Mouse (Mus musculus): Measurements from ENCODE around the gene Cemip2.

Cemip2 gene

DNA sequence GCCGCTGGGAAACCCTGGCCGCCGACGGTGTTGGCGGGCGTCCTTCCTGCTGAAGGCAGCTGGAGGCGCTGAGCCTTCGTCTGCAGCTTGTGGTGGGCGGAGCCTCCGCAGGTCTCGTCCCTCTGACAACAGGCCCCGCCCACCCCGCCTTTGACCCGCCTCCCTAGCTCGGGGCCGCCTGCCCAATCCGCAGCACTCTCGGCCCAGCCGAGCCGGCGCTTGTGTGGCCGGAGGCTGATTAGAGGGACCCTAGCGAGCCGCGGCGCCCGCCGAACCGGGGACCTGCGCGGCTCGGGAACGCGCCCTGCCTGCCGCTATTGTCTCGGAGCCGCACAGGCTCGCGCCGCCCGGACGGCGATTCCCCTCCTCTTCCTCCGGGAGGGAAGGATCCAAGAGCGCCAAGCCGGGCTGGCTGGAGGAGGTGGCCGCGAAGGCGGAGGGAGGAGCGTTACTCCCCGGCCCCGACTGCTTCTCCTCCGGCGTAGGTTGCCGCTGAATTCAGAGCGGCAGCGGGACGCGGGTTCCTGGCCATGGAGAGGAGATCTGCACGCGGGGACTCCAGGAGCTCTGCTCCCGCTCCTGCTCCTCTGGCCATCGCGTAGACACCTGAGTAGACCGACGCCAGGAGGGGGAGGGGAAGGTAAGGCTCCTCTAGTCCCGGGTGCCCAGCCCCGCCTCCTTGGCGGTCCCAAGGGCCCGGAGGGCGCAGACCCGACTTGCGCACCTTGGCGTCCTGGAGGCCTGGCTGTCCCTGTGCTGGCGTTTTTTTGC lies at the start of gene Cemip2:
TSS of gene Cemip2 (plus strand) at position 196 of the 771 bp plus-strand sequence.
- peak; percentile 98 for DNase-seq

DNA sequence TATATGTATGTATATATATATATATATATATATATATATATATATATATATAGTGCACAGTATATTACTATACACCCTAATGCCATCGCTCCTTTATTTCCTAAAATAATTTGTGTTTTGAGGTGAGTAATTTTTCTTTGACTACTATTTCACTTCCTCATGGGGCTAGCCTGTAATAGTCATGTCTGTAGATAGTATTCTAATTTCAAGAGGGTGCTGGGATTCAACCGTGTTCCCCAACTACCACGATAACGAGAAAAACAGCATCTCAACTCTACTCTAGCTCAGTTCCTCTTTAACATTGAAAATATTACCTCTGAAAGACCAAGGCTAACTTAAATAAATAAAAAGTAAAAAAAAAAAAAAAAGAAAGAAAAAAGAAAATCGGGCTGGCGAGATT lies 49.8 kb upstream of the Cemip2 start:
- DNase-seq, result no peak

DNA sequence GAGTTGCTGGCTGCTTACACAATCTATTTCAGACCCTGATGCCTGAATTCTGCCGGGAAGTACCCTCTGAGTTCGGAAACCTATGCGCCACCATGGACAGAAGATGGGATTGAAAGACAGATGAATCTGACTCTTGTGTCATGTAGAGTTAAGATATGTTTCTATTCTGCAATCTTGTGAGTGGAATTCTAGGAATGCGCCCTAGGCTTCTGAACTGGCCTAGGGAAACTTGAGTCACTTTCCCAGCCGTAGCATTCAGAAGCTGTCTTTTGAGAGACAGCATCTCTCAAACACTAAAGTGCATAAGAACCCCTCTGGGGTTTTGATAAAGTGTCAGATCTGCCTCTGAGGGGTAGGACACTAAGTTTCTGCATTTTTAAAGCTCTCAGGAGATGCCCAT lies 46.3 kb upstream of the Cemip2 start:
- DNase-seq, result no peak

DNA sequence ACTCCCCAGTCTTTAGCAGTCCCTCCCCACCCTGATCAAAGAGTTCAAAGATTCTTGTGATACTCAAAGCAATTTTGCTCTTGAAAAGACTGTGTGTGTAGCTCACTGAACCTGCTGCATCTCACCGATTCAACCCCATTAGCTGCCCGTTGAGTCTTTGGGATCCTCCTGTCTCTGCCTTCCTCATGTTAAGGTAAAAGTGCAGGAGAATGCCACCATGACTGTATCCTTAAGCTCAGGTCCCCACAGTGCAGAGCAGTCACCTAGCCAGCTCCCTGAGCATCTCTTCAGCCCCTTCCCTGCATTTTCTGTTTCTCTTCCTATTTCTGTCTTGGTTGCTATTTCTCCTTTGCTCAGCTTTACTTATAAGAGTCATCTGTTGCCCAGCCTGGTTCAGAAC lies 45.0 kb upstream of the Cemip2 start:
- DNase-seq, result no peak

DNA sequence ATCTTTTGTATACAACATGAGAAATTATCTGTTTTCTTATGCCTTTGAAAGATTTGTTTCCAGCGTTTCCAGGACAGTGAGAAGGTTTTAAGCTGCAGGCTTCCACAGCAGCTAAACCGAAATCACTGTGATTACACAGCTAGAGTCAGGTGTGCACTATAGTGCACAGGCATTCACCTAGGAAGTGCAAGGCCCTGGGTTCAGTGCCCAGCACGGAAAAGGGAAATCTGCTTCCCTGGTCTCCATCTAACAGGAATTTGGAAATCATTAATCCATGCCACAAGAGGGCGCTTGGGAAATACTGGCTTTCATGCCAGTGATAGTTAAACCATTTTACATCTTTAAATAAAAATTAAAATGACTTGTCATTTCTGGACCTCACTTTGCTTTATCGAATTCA lies 44.0 kb upstream of the Cemip2 start:
- no peak for DNase-seq

DNA sequence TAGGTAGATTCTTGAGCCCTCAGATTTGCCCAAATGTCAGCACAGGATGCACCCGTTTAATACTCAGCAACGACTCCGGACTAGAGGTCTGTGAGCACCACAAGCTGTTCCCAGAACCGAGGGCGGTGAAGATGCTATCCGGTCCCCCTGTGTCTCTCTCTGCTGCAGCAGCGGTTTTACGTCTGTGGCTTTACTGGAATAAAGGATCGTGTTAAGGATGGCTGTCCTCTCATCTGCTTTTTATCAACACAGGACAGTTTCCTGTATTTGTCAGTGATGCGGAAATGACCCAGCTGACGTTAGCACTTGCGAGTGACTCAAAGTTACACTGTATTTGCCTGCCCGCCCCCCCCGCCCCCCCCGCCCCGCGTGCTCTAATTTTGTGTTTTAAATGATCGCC lies 40.7 kb upstream of the Cemip2 start:
- DNase-seq, result peak; percentile 28

DNA sequence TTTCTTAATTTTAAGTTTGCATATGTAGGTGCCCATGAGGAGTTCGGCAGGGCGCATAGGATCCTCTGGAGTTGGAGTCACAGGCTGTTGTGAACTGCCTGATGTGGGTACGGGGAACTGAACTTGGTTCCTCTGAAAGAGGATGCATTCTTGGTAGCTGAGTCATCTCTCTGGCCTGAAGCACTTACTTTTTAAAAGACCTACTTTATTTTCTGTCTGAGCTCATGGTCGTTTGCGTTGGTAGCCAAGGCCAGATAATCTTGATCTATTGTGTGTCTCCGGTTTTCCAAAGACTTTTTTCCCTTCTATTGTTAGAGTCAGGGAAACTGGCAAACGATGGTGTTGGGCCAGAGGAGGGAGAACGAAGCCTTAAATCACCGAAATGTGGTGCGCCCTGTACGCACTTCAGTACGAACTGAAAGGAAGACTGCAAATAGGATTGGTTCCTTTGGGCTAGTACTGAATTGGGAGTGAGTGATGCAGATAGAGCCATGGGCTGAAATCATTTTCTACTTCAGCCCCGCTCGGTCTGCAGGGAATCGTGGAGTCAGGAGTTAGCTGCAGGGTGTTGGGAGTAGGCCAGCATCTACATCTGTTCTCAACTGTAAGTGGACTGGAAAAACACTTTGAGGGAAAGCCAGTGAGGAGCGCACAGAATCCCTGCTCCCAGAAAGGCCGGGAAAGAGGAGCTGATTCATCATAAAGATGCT lies 40.1 kb upstream of the Cemip2 start:
- DNase-seq, result peak; percentile 21

DNA sequence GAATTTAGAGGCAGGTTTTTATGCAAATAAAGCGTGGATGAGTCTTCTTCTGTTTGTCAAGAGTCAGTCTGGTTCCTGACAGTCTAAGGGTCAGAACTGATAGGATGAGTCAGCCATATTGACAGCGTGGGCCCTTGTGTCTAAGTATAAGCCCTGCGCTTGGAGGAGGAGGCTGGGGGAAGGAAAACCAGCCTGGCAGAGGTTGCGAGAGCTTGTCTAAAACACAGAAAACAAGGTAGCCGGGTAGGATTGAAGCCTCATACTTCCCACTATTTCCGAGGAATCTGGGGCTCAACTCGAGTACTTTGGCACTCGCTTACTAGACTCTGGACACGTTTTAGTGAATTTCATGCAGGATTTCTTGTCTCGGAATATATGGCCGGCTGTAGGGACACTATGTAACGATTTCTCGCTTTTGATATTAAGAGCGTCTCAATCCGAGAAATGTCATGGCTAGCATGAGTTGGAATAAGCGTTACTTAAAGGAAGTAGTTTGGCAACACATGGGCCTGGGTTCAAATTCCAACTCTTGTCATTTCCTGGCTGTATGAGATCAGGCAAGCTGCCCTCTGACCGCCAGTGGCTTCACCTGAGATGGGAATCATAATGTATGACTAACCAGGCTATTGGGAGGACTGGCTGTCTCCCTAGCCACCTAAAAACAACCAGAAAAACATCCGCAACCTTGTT lies 39.4 kb upstream of the Cemip2 start:
- no peak for DNase-seq

DNA sequence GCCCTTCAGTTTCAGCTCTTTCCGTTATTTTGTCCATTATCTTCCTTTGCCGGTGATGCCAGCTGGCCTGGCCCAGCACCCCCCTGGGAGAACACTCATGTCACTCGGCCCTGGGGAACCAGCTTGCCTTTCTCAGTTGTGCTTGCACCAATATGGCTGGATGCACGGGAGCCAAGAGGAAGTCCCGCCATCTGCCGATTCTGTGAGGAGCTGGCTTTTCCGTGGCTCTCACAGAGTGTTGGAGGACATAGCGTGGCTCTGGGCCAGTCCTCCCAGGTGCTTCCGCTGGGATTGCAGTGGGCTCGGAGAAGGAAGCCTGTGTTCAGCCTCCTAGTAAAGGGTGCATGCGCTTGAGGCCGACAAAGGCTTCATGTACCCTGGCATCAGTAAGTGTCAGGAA lies 36.0 kb upstream of the Cemip2 start:
- no peak for DNase-seq

DNA sequence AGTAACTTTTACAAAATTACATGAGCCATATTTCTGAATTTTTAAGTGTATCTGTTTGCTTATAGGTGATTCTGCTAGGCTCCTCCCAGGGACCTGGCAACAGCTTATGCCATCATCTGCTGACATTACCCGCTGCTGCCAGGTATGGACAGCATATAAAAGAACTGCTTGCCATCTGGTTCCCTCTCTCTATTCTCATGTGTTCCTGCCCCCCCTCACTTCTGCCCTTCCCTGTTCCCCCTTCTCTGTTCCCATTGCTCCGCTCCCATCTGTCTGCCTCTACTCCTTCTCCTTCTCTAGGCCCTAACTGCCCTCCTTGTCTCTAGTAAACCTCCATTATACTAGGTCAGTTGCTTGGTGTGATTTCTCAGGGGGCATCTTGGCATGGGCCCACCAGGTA lies 32.6 kb upstream of the Cemip2 start:
- no peak for DNase-seq

DNA sequence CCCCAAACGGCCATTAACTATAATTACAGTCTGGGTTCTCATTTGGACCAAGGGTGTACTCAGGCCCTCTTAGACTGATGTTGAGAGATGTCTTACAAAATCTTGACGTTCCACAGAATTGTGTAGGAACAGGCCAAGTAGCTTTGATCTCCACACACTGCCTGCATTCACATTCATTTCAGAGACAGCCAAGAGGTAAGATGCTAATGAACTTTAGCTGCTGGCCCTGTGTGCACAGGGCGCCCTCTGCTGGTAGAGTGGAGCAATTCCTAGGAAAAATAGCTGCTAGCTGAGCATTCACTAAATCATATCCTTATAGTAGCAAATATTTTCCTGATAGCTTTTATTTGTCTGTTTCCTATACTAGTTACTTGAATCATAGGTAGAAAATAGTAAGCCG lies 30.8 kb upstream of the Cemip2 start:
- DNase-seq, result peak; percentile 63

DNA sequence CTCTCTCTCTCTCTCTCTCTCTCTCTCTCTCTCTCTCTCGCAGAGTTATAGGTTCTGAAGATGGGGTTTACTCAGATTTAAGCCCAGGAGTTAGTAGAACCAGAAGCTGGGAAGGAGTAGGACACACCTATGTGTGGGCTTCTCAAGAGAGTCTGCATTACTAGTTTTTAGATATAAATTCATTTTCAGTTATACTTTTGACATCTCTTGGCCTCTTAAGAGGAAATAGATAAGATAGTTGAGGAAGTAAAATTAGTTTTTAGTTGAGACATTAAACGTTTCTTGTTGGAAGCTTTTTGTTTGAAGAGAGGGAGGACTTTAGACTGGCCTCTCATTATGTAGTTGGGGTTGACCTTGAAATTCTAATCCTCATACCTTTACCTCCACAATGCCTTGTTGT lies 28.0 kb upstream of the Cemip2 start:
- no peak for DNase-seq

DNA sequence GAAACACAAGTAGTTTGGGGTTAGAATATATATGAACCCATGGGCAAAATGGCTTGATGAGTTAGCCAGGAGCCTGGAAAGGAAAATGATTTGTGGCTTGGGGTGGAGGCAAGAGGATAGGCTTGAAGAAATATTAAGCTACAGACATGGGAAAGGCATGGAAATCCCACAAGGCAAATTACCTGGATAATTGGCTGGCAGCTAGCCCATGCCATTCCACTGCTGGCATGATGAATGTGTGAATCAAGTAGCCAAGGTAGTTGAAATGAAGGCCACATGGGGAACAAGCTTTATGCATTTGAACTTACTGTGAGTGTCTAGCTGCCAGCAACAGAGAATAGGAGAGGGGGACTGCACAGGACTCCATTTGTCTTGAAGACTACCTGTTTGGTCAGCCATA lies 16.5 kb upstream of the Cemip2 start:
- no peak for DNase-seq

DNA sequence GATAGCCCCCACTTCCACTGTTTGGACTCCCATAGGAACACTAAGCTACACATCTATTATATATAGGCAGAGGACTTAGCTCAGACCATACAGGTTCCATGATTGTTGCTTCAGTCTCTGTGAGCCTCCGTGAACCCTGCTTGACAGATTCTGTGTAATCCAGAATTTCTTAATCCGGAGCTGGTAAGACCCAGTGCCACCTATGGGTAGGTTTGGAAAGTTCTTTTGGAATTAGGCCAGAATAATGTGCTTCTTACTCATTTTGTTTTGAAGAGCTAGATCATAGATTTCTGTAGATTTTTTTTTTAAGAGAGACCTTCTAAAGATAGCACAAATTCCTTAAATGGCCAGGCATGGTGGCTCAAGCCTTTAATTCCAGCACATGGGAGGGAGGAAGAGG lies 14.1 kb upstream of the Cemip2 start:
- DNase-seq, result no peak

DNA sequence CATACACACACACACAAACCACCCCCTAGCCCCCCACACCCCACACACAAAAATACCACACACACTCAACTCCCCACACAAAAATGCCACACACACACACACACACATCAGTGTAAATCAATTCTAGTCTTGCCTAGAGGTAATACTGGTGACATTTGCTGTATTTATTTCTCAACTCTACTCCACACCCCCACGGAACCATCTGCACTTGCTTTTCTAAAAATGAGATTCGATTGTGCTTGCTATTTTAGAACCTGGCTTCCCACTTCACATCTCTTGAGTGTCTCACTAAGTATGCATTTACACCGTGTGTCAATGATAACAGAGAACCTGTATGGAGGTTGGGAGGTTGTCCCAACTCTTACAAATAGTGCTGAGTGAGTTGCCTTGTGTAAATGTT lies 13.4 kb upstream of the Cemip2 start:
- DNase-seq, result no peak

DNA sequence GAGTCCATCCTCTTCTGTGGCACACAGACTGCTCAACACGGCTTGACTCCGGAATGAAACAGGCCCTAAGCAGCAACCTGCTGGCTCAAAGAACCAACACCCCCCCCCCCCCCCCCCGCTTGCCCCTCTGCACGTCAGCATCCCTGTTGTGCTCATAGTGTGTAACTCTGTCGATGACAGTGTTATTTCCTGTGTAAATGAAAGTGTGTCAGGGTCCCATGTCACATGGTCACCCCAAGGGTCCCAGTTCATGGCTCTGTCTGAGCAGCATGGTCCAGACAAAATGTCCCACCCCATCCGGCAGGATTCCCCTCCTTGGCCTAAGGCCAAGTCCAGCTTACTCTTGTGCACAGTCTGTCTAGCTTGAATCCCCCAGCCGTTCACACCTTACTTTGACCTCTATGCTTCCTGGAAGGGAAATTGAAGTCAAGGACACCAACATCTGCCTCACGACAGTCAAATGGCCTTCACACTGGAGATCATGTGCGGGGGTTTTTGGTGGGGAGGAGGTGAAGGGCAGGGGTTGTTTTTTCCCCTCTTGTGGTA lies 10.6 kb upstream of the Cemip2 start:
- DNase-seq, result no peak

DNA sequence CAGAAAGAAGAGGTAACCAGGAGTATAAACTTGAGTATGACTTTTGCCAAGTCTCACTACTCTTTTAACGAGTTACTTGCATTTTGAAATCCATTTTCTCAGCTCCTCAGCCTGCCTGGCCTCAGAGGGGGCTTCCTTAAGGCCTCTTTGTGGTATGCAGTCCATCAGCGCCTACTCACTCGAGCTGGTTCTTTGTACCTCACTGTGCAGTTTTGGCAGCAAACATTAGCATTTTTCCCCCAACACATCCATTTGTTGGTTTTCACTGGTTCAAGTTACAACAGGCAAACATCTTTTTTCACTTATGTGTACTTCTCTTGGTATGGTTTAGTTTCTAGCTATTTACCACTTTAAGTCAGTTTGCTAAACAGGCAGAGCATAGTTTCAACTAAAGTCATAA lies 8.3 kb upstream of the Cemip2 start:
- no peak for DNase-seq

DNA sequence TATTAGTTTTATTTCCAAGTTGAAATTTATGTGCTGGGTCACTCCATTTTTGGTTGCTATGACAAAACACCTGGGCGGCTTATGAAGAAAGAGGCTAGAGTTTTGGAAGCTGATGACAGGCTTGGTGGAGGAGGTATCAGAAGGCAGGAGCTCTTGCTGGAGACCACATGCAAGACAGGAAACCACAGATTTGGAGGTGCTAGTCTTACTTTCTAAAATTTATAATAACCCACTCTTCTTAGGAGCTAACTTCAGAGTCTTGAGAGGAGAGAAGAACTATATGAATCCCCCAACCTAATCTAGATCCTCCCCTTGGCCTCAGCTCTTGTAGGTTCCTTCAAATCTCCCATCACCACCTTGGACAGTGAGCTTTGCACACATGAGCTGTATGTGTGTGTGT lies 6.6 kb upstream of the Cemip2 start:
- DNase-seq, result no peak

DNA sequence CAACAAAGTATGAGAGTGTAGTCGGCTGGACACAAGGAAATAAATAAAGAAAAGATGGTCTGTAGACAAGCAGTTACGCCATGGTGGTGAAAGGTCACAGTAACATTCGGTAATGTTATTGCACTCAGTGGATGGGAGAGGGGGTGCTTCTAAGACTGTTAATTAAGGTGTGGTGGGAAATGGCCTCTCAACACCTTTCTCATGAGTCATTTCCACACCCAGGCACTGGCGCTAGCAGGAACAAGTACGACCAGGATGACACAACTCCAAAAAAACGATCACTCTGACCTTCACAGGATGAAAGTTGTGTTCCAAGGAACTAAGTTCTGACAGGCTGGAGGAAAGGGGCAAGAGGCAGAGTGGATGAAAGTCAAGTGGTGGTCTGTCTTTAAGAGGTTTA lies 4.5 kb upstream of the Cemip2 start:
- DNase-seq, result no peak

DNA sequence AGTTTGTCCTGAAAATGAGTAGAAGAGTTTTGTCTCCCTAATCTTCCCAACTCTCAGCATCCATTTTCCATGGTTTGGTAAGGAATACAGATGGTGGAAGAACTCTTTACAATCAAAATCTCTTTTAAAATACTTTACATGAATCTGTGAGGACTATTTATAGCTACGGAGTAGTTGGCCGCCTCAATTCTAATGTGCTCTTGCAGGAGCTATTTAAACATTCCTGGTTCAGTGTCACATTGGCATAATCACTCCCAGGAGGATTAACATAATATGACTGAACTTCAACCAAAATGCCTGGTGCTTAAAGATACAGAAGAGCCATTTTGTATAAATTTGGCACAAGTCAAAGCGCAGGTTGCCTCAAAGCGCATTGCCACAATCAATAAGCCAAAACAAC lies 2.5 kb upstream of the Cemip2 start:
- DNase-seq, result no peak

DNA sequence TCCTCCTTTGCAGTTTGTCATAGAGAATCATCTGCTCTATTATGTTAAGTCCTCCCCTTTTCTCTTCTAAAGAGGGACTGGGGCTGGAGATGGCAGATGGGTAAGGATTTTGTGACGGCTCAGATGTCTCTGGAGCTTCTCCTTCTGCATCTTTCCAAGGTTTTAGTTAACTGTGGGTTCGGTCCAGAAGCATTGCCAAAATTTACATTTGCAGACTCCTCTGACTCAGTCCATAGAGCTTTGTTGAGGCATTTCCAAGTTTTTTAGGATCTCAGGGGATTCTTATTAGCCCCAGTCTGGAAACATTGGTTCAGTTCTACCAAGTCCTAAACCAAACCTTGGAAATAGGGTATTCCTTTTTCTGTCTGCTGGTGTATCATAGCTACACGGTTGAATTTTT lies 1.5 kb upstream of the Cemip2 start:
- DNase-seq, result no peak

DNA sequence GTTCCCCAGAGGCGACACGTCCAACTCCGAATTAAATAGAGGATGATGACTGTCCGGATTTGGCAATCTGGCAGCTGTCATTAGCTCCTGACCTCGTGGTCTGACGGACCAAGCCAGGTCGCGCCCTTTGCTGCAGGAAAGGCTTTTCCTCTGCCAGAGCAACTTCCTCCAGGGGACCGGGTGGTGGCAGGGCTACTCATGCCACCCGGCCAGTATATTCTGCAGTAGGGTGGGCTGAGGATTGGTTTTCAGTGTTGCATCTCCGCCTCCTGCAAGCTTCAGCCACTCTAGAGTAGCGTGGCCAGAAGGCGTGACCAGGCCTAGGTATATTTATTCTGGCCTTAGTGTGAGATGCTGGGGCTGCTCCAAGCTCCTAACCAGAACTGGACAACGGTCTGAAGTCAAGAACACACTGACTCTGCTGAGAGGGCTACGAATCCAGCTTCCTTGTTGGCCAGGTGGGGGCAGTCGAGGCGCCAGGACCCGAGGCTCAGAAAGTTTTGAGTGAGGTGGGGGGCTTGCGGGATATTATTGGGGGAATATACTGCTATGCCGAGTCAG lies 891 bp upstream of the Cemip2 start:
- DNase-seq, result peak; percentile 58

DNA sequence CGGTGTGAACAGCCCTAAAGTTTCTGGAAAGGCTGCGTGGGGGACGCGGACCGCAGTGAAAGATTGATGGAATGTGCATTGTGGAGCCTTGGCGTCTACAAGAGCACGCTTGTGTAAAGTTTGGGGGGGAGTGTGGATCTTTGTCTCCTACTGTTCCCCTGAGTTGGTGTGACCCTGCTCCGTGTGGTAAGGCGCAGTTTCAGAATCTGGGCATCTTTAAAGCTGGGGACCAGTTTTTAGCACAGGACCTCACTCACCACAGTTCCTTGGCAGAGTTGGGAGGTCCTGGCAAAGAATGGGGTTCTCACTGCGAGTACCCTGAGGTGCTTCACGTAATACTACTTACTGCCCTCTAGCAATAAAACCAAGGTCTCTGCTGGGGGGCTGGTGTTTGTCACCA lies 964 bp downstream of the Cemip2 start:
- no peak for DNase-seq

DNA sequence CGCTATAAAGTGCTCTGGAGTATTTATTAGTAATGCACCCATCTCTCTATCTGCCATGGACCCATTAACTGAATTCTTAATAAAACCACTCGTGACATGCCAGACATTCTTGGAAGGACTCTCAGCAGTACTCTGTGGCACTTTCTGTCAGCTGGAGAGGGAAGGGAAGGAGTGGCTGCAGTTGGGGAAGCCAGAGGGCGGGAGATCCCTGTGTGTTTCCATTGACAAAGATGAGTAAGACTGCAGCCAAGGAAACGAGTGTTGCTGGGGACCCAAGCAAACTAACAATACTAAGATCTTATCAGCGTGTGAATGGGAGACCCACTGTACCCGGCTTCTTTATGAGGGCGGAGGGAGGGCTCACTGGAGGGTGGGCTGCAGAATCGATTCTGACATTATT lies 2.5 kb downstream of the Cemip2 start:
- no peak for DNase-seq

Measured in kidney, adult 18-20 months (tissue).